Mouse (Mus musculus): ENCODE measurements around the gene Zfp60. TPM values are rescaled to one million over a fixed set of nuclear protein-coding genes. Genes with fewer than 3 reads are reported as not detected.

The Zfp60 gene
- polyA plus RNA-seq, 1 experiment: 0.43 TPM

- no peak for TF ChIP-seq GATA1 (IDR thresholded peaks at IDR 0.05; ENCODE audit: low read length)
Observed at GRCm38 (mm10) chr7:27735457-27735856, 4.3 kb downstream of the Zfp60 start.

GRCm38 (mm10) chr7:27756351-27757047 is 25.3 kb downstream of the Zfp60 start:
- TF ChIP-seq GATA1 (IDR thresholded peaks at IDR 0.05; ENCODE audit: low read length): no peak

GRCm38 (mm10) chr7:27757048-27757375 is 25.8 kb downstream of the Zfp60 start:
- TF ChIP-seq GATA1 (IDR thresholded peaks at IDR 0.05; ENCODE audit: low read length): no peak

- no peak for TF ChIP-seq GATA1 (IDR thresholded peaks at IDR 0.05; ENCODE audit: low read length)
Observed at GRCm38 (mm10) chr7:27765176-27765886, 34.1 kb downstream of the Zfp60 start.

GRCm38 (mm10) chr7:27789306-27789705 is 58.1 kb downstream of the Zfp60 start:
- TF ChIP-seq GATA1 (IDR thresholded peaks at IDR 0.05; ENCODE audit: low read length): no peak

- TF ChIP-seq GATA1 (IDR thresholded peaks at IDR 0.05; ENCODE audit: low read length): no peak
Observed at GRCm38 (mm10) chr7:27794566-27794965, 63.4 kb downstream of the Zfp60 start.

GRCm38 (mm10) chr7:27797906-27798811 is 67.0 kb downstream of the Zfp60 start:
- TF ChIP-seq GATA1 (IDR thresholded peaks at IDR 0.05; ENCODE audit: low read length): no peak

GRCm38 (mm10) chr7:27801137-27801536 is 69.9 kb downstream of the Zfp60 start:
- TF ChIP-seq GATA1 (IDR thresholded peaks at IDR 0.05; ENCODE audit: low read length): no peak

GRCm38 (mm10) chr7:27802986-27803385 is 71.8 kb downstream of the Zfp60 start:
- no peak for TF ChIP-seq GATA1 (IDR thresholded peaks at IDR 0.05; ENCODE audit: low read length)

Other genes with a start within 250 kb of the Zfp60 start
- gene Sertad1, start 244.5 kb upstream of the Zfp60 start, polyA plus RNA-seq (2012): 87.2 and 107 TPM in 2 replicates
- gene Prx, start 232.1 kb upstream of the Zfp60 start, polyA plus RNA-seq (2012): 4.4 and 4.8 TPM in 2 replicates
- 0.48 and 0.57 TPM in 2 replicates for gene Hipk4, start 208.1 kb upstream of the Zfp60 start, polyA plus RNA-seq (2012)
- 13.4 and 14.5 TPM in 2 replicates for gene Pld3, start 178.2 kb upstream of the Zfp60 start, polyA plus RNA-seq (2012)
- gene 2310022A10Rik, start 178.2 kb upstream of the Zfp60 start, polyA plus RNA-seq (2012): 75.9 and 80.9 TPM in 2 replicates
- gene Akt2, start 139.8 kb upstream of the Zfp60 start, polyA plus RNA-seq (2012): 86.1 and 92.3 TPM in 2 replicates
- not detected in 2 replicates for gene Ttc9b, start 77.5 kb upstream of the Zfp60 start, polyA plus RNA-seq (2012)
- gene Map3k10, start 56.8 kb upstream of the Zfp60 start, polyA plus RNA-seq (2012): 78.9 and 101 TPM in 2 replicates
- gene Zfp607b, start 42.0 kb upstream of the Zfp60 start, polyA plus RNA-seq (2012): 0.08 and 0.14 TPM in 2 replicates
- 0.06 and 0.08 TPM in 2 replicates for gene Zfp626, start 75.8 kb downstream of the Zfp60 start, polyA plus RNA-seq (2012)
- 0.24 and 0.26 TPM in 2 replicates for gene Zfp59, start 107.2 kb downstream of the Zfp60 start, polyA plus RNA-seq (2012)
- gene Zfp607a, start 126.1 kb downstream of the Zfp60 start, polyA plus RNA-seq (2012): 0.09 and 0.12 TPM in 2 replicates
- gene Zfp974, start 198.1 kb downstream of the Zfp60 start, polyA plus RNA-seq (2012): 0.06 TPM in 2 replicates
- 0.18 and 0.37 TPM in 2 replicates for gene Zfp780b, start 247.8 kb downstream of the Zfp60 start, polyA plus RNA-seq (2012)

Data from G1E-ER4 (cell line).